Mouse (Mus musculus): ENCODE results near the gene Msh5.
"Not testable (repeated sequence)": the region's sequence is repeated elsewhere in the genome, so short reads cannot be mapped to it uniquely, and the experiment has no call there.

Gene Msh5

DNA sequence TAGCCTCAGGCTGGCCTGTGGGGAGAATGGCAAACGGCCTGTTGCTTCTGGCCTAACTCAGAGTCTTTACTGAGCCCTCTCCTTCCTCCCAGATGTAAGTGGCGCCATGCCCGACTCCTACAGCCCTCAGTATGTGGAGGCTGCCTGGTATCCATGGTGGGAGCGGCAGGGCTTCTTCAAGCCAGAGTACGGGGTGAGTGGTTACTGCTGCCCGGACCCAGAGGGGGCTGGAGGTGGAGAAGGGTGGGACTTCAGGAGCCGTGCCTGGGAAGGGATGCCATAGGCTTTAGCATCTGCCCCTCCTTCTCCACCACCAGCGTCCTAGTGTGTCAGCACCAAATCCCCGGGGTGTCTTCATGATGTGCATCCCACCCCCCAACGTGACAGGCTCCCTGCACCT, 41.4 kb downstream of the Msh5 start:
- in situ Hi-C loops (cut with MboI): loop anchor here (10.0 kb wide), 1 partner anchor 50 kb away; the partner anchor contains the start of gene Ddah2

GRCm38 (mm10) chr17:35004075-35004717, 42.3 kb downstream of the Msh5 start:
- in situ Hi-C loops (cut with MboI): loop anchor here (10.0 kb wide), 1 partner anchor 51 kb away; the partner anchor contains the start of gene Ddah2

- in situ Hi-C loops (cut with MboI): loop anchor here (10.0 kb wide), 1 partner anchor 52 kb away; the partner anchor contains the start of gene Ddah2
Measured at GRCm38 (mm10) chr17:35003022-35003838, 43.3 kb downstream of the Msh5 start.

- in situ Hi-C loops (cut with MboI): loop anchor here (10.0 kb wide), 1 partner anchor 52 kb away; the partner anchor contains the start of gene Ddah2
Measured at GRCm38 (mm10) chr17:35002153-35002865, 44.2 kb downstream of the Msh5 start.

DNA sequence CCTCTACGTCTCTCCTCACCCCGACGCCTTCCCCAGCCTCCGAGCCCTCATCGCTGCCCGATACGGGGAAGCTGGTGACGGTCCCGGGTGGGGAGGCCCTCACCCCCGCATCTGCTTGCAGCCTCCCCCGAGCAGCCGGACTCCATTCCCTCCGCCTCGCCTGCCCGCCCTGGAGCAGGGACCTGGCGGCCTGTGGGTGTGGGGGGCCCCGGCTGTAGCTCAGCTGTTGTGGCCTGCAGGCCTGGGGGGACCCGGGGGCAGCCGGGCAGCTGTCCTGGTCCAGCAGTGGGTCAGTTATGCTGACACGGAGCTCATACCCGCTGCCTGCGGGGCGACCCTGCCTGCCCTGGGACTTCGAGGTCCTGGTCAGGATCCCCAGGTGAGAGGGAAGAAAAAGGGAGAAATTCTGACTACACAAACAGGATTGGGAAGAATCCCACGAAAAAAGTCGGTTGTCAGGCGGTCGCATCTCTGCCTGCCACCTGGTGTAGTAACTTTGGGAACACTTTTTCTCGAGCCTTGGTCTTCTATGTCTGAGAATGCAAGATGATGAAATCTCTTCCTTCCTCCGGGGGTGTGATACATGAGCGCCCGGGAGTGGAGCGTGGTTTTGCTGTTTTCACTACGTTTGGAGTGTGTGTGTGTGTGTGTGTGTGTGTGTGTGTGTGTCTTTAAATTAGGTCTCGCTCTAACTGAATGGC, 44.9 kb downstream of the Msh5 start:
- in situ Hi-C loops (cut with MboI): loop anchor here (10.0 kb wide), 1 partner anchor 53 kb away; the partner anchor contains the start of gene Ddah2

GRCm38 (mm10) chr17:35000717-35001451, 45.7 kb downstream of the Msh5 start, which contains the start of gene Vars:
Gene Vars, plus strand, starts transcription at chr17:35000987.
- in situ Hi-C loops (cut with MboI): loop anchor here (10.0 kb wide), 1 partner anchor 54 kb away; the partner anchor contains the start of gene Ddah2

DNA sequence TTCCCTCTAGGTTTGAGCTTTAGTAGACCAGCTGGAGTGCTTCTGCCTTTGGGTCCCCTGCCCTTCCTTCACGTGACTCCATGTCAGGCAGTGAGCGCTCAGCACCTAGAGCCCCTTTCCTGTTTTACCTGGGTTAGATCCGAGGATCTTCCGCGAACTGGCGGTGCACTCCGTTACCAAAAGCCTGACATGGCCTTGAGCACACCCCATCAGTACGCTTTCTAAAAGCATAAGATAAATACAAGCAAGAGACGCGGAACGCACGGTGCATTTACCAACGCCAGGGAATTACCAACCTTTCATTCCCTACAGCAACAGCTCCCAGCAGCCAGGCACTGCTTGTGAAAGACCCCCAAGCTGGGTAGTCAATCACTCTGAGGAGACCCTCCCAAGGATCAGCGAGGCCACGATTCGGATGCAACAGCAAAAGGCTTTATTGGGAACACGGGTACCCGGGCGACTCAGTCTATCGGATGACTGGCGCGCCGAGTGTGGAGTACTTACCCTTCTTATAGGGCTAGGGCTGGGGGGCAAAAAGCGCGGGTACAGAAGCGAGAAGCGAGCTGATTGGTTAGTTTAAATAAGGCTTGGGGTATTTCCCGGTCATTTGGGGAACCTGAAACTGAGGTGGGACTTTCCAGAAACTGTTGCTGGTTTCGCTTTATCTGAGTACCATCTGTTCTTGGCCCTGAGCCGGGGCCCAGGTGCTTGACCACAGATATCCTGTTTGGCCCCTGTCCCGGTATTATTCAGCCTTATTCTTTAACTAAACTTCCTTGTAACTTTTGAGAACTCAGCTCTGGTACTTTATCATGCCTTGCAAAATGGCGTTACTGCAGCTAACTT, 46.5 kb downstream of the Msh5 start:
- in situ Hi-C loops (cut with MboI): loop anchor here (10.0 kb wide), 1 partner anchor 55 kb away; the partner anchor contains the start of gene Ddah2

GRCm38 (mm10) chr17:34998526-34999430, 47.8 kb downstream of the Msh5 start:
- in situ Hi-C loops (cut with MboI): no loop called here

- in situ Hi-C loops (cut with MboI): no loop called here
Measured at GRCm38 (mm10) chr17:34997142-34997483, 49.4 kb downstream of the Msh5 start.

DNA sequence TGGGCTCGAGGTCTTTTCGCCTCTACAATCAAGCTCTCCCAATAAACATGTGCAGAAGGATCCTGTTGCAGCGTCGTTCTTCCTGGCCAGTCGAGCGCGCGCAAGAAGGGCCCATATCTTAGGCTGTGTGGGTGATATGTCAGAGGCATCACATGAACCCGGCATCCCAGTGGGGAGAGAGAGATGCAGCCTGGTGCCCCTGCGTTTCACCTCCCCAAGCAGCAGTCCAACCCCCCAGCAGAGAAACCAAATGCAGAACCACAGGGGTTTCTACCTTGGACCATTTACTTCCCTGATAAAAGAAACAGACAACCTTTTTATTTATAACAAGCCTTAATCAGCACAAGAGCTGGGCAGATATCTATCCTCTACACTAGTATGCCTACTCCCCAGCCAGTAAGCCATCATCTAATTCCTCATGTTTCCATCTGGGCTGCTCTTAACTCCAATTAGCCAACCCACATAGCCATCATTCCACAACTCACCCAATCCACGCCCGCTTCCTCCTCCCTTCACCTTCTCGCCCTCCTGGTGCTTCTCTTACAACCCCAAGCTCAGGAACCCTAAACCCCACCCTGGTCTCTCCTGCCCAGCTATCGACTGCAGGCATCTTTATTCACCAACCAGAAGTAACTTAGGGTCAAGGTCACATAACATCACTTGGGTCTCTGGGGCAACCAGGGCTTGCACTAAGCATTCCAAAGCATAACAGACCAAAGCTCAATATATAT, 50.0 kb downstream of the Msh5 start:
- in situ Hi-C loops (cut with MboI): no loop called here

GRCm38 (mm10) chr17:34995927-34996326, 50.6 kb downstream of the Msh5 start:
- in situ Hi-C loops (cut with MboI): not testable (repeated sequence)

DNA sequence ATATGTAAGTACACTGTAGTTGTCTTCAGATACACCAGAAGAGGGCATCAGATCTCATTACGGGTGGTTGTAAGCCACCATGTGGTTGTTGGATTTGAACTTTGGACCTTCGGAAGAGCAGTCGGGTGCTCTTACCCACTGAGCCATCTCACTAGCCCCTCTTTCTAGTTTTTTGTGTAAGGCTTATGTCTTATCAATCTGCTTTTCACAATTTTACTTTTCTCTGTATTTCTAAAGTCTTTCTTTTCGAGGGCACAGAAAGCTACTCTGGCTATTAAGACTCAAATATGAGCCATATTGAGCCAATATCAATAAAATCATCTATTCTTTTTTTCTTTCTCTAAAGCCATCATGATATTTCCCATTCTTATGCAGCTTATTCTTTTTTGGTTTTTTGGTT, 51.4 kb downstream of the Msh5 start:
- in situ Hi-C loops (cut with MboI): not testable (repeated sequence)

GRCm38 (mm10) chr17:34994751-34995150, 51.8 kb downstream of the Msh5 start:
- in situ Hi-C loops (cut with MboI): no loop called here

GRCm38 (mm10) chr17:34984218-34984617, 62.3 kb downstream of the Msh5 start:
- in situ Hi-C loops (cut with MboI): no loop called here

GRCm38 (mm10) chr17:34982328-34982727, 64.2 kb downstream of the Msh5 start:
- in situ Hi-C loops (cut with MboI): no loop called here

DNA sequence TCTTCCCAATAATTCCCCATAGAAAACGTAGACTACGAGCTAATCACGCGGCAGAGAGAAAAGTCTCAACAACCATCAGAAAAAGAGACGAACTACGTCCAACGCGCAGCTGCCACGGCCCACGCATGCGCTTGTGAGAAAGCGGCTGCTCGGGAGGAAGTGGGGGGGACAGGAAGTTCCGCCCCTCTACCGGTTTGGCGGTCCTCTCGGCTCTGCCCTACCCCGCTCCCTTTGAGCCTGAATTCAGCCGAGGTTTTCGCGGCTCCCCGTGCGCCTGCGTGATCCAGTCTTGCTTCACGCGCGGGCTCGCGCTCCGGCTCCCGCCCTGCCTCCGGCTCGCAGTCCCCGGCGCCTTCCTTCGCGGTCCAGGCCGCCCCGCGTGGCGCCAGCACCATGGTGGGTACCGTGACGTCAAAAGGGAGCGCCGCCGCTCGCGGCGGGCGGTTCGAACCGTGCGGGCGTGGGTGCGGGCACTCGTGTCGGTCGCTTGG, 64.8 kb downstream of the Msh5 start, which contains the start of gene Lsm2:
Gene Lsm2 (plus strand): TSS at position 173 of the 491 bp plus-strand sequence.
- in situ Hi-C loops (cut with MboI): no loop called here

GRCm38 (mm10) chr17:34980655-34981054, 65.9 kb downstream of the Msh5 start:
- in situ Hi-C loops (cut with MboI): no loop called here

DNA sequence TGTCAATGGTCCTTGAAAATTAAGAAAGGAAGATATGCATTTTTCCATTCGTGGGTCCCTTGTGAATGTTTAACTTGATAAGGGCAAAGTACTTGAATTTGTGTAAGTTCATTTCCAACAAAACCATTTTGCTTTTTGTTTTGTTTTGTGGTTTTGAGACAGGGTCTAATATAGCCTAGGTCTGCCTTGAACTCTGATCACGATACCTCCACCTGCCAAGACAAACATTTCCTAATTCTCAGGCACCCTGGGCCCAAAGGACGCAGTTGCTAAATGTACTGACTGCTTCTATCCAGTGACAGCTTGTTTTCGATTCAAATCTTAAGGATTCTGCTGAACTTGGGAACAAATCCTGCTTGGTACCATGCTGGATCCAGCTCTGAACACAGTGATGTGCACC, 66.9 kb downstream of the Msh5 start:
- in situ Hi-C loops (cut with MboI): no loop called here

Data from mature B cell (primary cell).